Mouse (Mus musculus) liver, postnatal 0 days (tissue): Measurements from ENCODE around the gene Aatk. TPM values are rescaled to one million over a fixed set of nuclear protein-coding genes. Genes with fewer than 3 reads are reported as not detected.

ENCODE experiments used
- ATAC-seq: fragments of 200-750 bp; cut with Nextera tagmentation; 2 replicates; pipeline ENCODE4 v1.8.0; 2017; ENCODE audit warnings: mild to moderate bottlenecking, moderate library complexity
- DNase-seq: peaks from one replicate; pipeline ENCODE4 v3.0.0-alpha.2; 2016
- H3K27ac ChIP-seq: fragments of 300-500 bp; sonication (generic); 2 replicates; pipeline ENCODE4 v1.5.1; 2014; ENCODE audit warnings: antibody characterized with exemption, moderate library complexity, mild to moderate bottlenecking, low read depth
- H3K27me3 ChIP-seq: fragments of 300-500 bp; sonication (generic); 2 replicates; pipeline ENCODE4 v1.6.1; 2014; ENCODE audit warnings: low read length, control low read depth, mixed read lengths; ENCODE audit not compliant: insufficient read depth
- H3K36me3 ChIP-seq: fragments of 300-500 bp; sonication (generic); replicated peaks from 2 replicates; pipeline ENCODE4 v1.6.1; 2014; ENCODE audit warnings: mild to moderate bottlenecking, control low read depth, low read length, moderate library complexity, mixed read lengths; ENCODE audit not compliant: insufficient read depth
- H3K4me1 ChIP-seq: fragments of 300-500 bp; sonication (generic); 2 replicates; pipeline ENCODE4 v1.6.1; 2014; ENCODE audit warnings: antibody characterized with exemption, mild to moderate bottlenecking, control low read depth; ENCODE audit not compliant: insufficient read depth
- H3K4me2 ChIP-seq: fragments of 300-500 bp; sonication (generic); 2 replicates; pipeline ENCODE4 v1.6.1; 2014; ENCODE audit warnings: low read depth, mild to moderate bottlenecking, low read length, moderate library complexity, mixed read lengths
- H3K4me3 ChIP-seq: fragments of 300-500 bp; sonication (generic); 2 replicates; pipeline ENCODE4 v1.5.1; 2014; ENCODE audit warnings: low read depth, low read length
- H3K9ac ChIP-seq: fragments of 300-500 bp; sonication (generic); replicated peaks from 2 replicates; pipeline ENCODE4 v1.6.1; 2014; ENCODE audit warnings: mild to moderate bottlenecking, moderate library complexity
- H3K9me3 ChIP-seq: fragments of 300-500 bp; sonication (generic); 2 replicates; pipeline ENCODE4 v1.6.1; 2016; ENCODE audit warnings: mild to moderate bottlenecking, control low read depth, low read length, mixed read lengths
- CTCF ChIP-seq: sonication (generic); IDR thresholded peaks from 2 replicates; pipeline ENCODE4 v1.5.1; 2016; ENCODE audit warnings: antibody characterized with exemption, low read depth
- EP300 ChIP-seq: IDR thresholded peaks from 2 replicates; pipeline ENCODE4 v1.6.1; 2016; ENCODE audit warnings: antibody characterized with exemption, low read depth, mild to moderate bottlenecking
- WGBS: fragments of 180-500 bp; shearing (Covaris S2); extraction: QIAGEN DNeasy Blood & Tissue Kit; methylation state at CpG from one replicate; pipeline ENCODE4 v1.1.7; 2014; ENCODE audit not compliant: insufficient replicate concordance; 5-methylcytosine and 5-hydroxymethylcytosine counted together
- polyA plus RNA-seq: library from polyadenylated mRNA; unstranded; fragments of >200 nt; fragmentation: Nextera tagmentation; extraction: Ambion mirVana; gene quantifications from 2 replicates; pipeline ENCODE4 v1.2.1, GENCODE M21; 2015

Gene Aatk
- polyA plus RNA-seq, 1 experiment from 2014 or later = 0.89 TPM

DNA sequence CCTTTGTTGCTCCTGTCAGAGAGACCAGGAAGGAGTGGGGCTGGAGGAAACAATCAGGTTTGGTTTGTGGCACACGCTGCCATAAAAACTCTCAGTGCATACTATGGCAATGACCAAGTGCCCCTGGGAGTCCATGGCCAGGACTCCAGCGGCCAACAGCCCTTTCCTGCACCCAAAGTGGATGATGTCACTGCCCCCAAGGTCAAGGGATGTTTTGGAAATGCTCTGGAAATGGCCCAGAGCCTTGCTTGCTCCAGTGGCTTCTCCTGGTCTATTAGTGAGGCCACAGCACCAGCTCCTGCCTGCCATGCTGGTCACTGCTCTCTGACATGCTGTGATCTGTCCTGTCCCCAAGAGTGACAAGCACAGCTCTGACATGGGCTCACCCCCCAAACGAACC is 29.2 kb upstream of the Aatk start:
- no peak overlapping the region for H3K9ac ChIP-seq
- ATAC-seq = no peak
- H3K36me3 ChIP-seq = peaks cover 5% of the 10 kb centered on the region

DNA sequence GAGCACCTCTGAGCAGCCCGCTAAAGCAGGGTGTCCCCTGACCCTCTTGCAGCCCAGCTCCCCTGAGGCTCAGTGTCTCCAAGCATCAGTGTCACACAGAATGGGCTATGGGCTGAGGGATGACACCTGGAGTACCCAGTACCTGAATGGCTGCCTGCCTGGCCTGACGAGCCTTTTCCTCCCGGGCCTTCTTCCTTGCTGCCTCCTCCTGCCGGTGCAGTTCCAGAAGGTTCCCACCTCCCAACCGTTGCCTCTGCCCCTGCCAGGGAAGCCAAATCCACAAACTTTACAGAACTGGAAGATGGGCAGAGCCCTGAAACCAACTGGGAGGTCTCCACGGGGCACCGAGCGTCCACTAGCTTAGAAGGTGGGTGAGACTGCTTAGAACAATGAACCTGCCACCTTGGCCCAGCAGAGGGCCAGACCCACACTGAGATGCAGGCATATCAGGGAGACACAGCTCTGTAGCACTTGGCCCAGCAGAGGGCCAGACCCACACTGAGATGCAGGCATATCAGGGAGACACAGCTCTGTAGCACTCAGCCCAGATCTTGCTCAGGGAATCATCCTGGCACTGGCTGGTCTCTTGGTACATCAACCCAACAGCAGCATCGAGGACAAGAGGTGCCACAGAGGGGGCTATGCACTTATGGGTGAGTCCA is 26.1 kb upstream of the Aatk start:
- no peaks in the 10 kb centered on the region for H3K4me1 ChIP-seq
- H3K4me3 ChIP-seq = no peak overlapping the region
- H3K4me2 ChIP-seq = no peak overlapping the region
- peak; percentile 37; the same call in 1 of the 2 replicates for ATAC-seq
- no peak overlapping the region for H3K27ac ChIP-seq
- no peak overlapping the region for H3K9ac ChIP-seq
- H3K36me3 ChIP-seq = peaks cover 8% of the 10 kb centered on the region; the same call in 1 of the 2 replicates
- DNase-seq = no peak
- TF ChIP-seq CTCF (peak; percentile 46), EP300 (no peak)
- H3K27me3 ChIP-seq = no peaks in the 10 kb centered on the region
- WGBS = 81% methylated on average over 9 of the region's 9 CpGs
- no peaks in the 10 kb centered on the region for H3K9me3 ChIP-seq

More for the DNA sequence above, 29.2 kb upstream of the Aatk start:
- Histone ChIP-seq H3K9me3 (no peaks in the 10 kb centered on the region), H3K4me1 (no peaks in the 10 kb centered on the region), H3K4me2 (no peak overlapping the region), H3K27ac (no peak overlapping the region), H3K27me3 (no peaks in the 10 kb centered on the region), H3K4me3 (no peak overlapping the region)
- 71% methylated on average over 3 of the region's 3 CpGs for WGBS
- no peak for TF ChIP-seq CTCF
- TF ChIP-seq EP300 = no peak
- no peak for DNase-seq

DNA sequence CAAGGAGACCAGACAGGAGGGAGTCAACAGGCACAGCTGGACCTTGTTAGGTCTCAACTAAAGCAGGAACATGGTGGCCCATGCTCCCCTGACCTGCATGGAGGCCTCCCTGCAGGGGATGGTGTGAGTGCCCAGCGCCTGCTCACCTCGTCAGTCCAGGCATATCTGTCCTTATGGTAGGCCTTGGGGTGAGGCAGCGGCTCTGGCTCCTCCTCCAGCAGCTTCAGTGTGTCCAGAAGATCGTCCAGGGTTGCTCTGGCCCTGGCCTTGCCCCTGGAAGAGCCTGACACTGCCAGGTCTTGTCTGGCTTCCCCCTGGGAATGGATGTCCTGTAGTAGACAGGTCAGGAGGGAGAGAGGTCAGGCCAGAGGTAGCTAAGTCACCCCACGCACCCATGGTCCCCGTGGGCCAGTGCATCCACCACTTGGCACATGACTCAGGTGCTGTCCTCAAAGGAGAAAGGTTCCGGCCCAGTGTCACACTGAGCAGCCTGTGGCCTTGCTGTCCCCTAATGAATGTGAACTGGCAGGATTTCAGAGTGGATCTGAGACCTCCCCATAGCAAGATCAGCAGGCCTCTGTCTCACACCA is 24.9 kb upstream of the Aatk start:
- ATAC-seq (no peak), DNase-seq (no peak)
- TF ChIP-seq CTCF = no peak
- TF ChIP-seq EP300 = no peak
- WGBS = 75% methylated on average over 7 of the region's 7 CpGs
- peaks cover 8% of the 10 kb centered on the region; the same call in 1 of the 2 replicates for H3K36me3 ChIP-seq
- no peaks in the 10 kb centered on the region for H3K4me1 ChIP-seq
- no peak overlapping the region for H3K9ac ChIP-seq
- no peak overlapping the region for H3K4me2 ChIP-seq
- no peak overlapping the region for H3K27ac ChIP-seq
- no peaks in the 10 kb centered on the region for H3K9me3 ChIP-seq
- H3K4me3 ChIP-seq = no peak overlapping the region
- no peaks in the 10 kb centered on the region for H3K27me3 ChIP-seq

DNA sequence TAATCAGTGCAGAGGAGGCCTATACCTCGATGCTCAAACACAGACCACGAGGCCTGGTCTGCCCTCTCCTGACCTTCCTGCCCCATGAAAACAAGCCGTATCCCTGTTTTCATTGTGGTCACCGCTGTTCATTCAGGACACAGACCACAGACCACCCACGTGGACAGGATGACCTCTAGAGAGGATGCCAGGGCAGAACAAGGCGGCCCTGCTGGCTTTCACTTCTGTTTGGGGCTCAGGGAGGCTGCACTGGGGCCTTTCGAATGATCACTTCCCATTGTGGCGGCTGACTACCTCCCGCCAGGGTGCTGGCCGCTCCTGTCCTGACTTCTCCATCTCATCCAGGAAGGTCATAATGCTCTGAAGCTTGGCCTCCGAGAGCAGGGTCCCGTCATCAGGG is 24.1 kb upstream of the Aatk start:
- peak; percentile 34 for ATAC-seq
- no peak for DNase-seq
- Histone ChIP-seq H3K9ac (no peak overlapping the region), H3K27me3 (no peaks in the 10 kb centered on the region), H3K9me3 (no peaks in the 10 kb centered on the region), H3K4me1 (no peaks in the 10 kb centered on the region), H3K27ac (no peak overlapping the region), H3K4me2 (no peak overlapping the region), H3K4me3 (no peak overlapping the region), H3K36me3 (peaks cover 7% of the 10 kb centered on the region; the same call in 1 of the 2 replicates)
- WGBS = 75% methylated on average over 12 of the region's 12 CpGs
- TF ChIP-seq EP300 = no peak
- no peak for TF ChIP-seq CTCF

DNA sequence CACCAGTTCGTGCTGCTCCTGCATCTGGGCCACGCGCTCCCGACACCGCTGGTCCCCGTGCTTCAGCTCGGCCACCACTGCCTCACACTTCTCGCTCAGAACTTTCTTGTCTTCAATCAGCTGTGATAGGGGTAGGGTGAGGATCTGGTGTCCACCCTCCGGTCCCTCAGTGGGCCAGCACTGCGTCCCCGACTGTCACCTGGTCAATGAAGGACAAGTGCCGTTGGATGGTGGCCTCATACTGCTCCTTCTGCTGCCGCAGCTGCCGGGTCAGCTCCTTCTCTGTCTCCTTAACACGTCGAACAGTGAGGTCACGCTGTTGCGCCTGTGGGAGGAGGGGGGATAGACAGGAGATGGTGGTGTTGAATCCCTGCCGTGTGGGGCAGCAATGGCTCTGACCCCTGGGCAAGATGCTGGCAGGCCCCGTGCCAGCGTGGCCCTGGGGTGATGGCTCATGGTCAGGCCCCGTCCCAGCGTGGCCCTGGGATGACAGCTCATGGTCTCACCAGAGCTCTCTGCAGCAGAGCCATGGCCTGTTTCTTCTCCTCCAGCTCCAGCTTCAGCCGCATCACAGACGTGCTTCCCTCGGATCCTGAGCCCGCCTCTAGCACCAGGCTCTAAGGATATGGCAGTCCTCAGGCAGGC is 23.4 kb upstream of the Aatk start:
- peaks cover 7% of the 10 kb centered on the region; the same call in 1 of the 2 replicates for H3K36me3 ChIP-seq
- no peak for DNase-seq
- 90% methylated on average over 26 of the region's 27 CpGs for WGBS
- no peaks in the 10 kb centered on the region for H3K9me3 ChIP-seq
- peaks cover 3% of the 10 kb centered on the region; the same call in 1 of the 2 replicates for H3K4me1 ChIP-seq
- H3K9ac ChIP-seq = no peak overlapping the region
- ATAC-seq = no peak
- no peak overlapping the region for H3K4me2 ChIP-seq
- H3K27ac ChIP-seq = no peak overlapping the region
- H3K27me3 ChIP-seq = no peaks in the 10 kb centered on the region
- TF ChIP-seq CTCF (no peak), EP300 (no peak)
- H3K4me3 ChIP-seq = no peak overlapping the region

DNA sequence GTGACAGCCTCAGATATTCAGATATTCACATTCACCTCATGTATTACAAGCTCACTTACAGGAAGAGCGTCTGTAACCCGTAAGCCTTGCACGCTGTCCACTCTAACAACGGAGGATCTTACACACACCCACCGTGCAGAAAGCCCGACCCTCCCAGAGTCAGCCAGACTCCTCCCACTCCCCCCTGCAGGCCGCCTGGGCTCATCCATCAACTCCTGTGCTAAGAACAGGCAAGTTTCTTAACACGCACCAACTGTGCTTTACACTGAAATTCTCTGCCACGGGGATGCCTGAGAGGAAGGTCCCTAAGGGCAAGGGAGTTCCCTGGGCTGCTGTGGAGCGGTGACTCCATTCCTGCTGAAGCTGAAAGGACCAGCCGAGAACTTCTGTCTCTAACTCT is 22.3 kb upstream of the Aatk start:
- whole genome bisulfite sequencing = 73% methylated on average over 11 of the region's 11 CpGs
- Histone ChIP-seq H3K9ac (no peak overlapping the region), H3K9me3 (no peaks in the 10 kb centered on the region), H3K36me3 (peaks cover 7% of the 10 kb centered on the region; the same call in 1 of the 2 replicates), H3K4me1 (peaks cover 13% of the 10 kb centered on the region), H3K4me2 (no peak overlapping the region), H3K4me3 (no peak overlapping the region), H3K27me3 (no peaks in the 10 kb centered on the region), H3K27ac (no peak overlapping the region)
- ATAC-seq (no peak), DNase-seq (no peak)
- TF ChIP-seq CTCF (no peak), EP300 (no peak)
